Mouse (Mus musculus) MEL (cell line): ENCODE measurements around the gene Diaph2. TPM values are rescaled to one million over a fixed set of nuclear protein-coding genes. Genes with fewer than 3 reads are reported as not detected.
A peak's percentile ranks its signal among the peaks of the same experiment; 100 is the strongest.

Experiments
- DNase-seq: peaks from one replicate; pipeline ENCODE4 v3.0.0; 2011; ENCODE audit warnings: low read depth, low spot score
- H3K27ac ChIP-seq: 2 replicates; pipeline ENCODE4 v1.5.1; 2012; ENCODE audit warnings: low read depth, mild to moderate bottlenecking, control low read depth, low read length, moderate library complexity; ENCODE audit not compliant: control insufficient read depth
- H3K27me3 ChIP-seq, 2 experiments: fragments of 150-350 bp in 1 of 2; sonication (generic) in 1 of 2; 2 replicates each; pipeline ENCODE4 v1.6.1; 2012; ENCODE audit warnings: low read length in 2 of 2, mild to moderate bottlenecking in 2 of 2, improper control_type of control experiment in 1 of 2, moderate library complexity in 1 of 2; ENCODE audit not compliant: insufficient read depth in 2 of 2, control insufficient read depth in 1 of 2
- H3K36me3 ChIP-seq, 2 experiments: 2 replicates each; pipeline ENCODE4 v1.6.1; 2012 to 2014; ENCODE audit warnings: low read length in 2 of 2, improper control_type of control experiment in 1 of 2, inconsistent platforms in 1 of 2, mild to moderate bottlenecking in 1 of 2; ENCODE audit not compliant: insufficient read depth in 2 of 2, control insufficient read depth in 1 of 2
- H3K4me1 ChIP-seq, 2 experiments: fragments of 150-350 bp in 1 of 2; sonication (generic) in 1 of 2; 2 replicates each; pipeline ENCODE4 v1.6.1; 2012; ENCODE audit warnings: low read length in 2 of 2, improper control_type of control experiment in 1 of 2, mild to moderate bottlenecking in 1 of 2; ENCODE audit not compliant: insufficient read depth in 2 of 2, control insufficient read depth in 1 of 2
- H3K4me3 ChIP-seq, 2 experiments: fragments of 150-350 bp in 1 of 2; sonication (generic) in 1 of 2; 2 replicates each; pipeline ENCODE4 v1.5.1; 2012; ENCODE audit warnings: low read depth in 2 of 2, low read length in 2 of 2, mild to moderate bottlenecking in 2 of 2, moderate library complexity in 2 of 2, control low read depth in 1 of 2, improper control_type of control experiment in 1 of 2; ENCODE audit not compliant: control insufficient read depth in 1 of 2, insufficient read depth in 1 of 2
- H3K79me2 ChIP-seq: 2 replicates; pipeline ENCODE4 v1.6.1; 2012; ENCODE audit warnings: mild to moderate bottlenecking, low read length, moderate library complexity; ENCODE audit not compliant: control insufficient read depth, poor library complexity, insufficient read depth
- H3K9ac ChIP-seq: 2 replicates; pipeline ENCODE4 v1.6.1; 2012; ENCODE audit warnings: low read depth, mild to moderate bottlenecking, control low read depth, low read length, moderate library complexity; ENCODE audit not compliant: control insufficient read depth, poor library complexity, severe bottlenecking
- H3K9me3 ChIP-seq: fragments of 150-350 bp; sonication (generic); replicated peaks from 2 replicates; pipeline ENCODE4 v1.6.1; 2012; ENCODE audit warnings: mild to moderate bottlenecking, low read length, improper control_type of control experiment, moderate library complexity; ENCODE audit not compliant: insufficient read depth
- BHLHE40 ChIP-seq: IDR thresholded peaks from 2 replicates; pipeline ENCODE4 v1.6.1; 2012; ENCODE audit warnings: low read depth, mild to moderate bottlenecking, inconsistent platforms, low read length, improper control_type of control experiment, borderline replicate concordance
- CHD1 ChIP-seq: IDR thresholded peaks from 2 replicates; pipeline ENCODE4 v1.6.1; 2012; ENCODE audit warnings: low read depth, mild to moderate bottlenecking, inconsistent platforms, low read length, improper control_type of control experiment
- CTCF ChIP-seq, 3 experiments: IDR thresholded peaks in 2 of 3; conservative IDR thresholded peaks in 1 of 3; 2 replicates each; pipeline ENCODE4 v1.5.1; 2011 to 2012; ENCODE audit warnings: low read length in 3 of 3, low read depth in 2 of 3, mild to moderate bottlenecking in 2 of 3, improper control_type of control experiment in 1 of 3, inconsistent platforms in 1 of 3, mixed read lengths in 1 of 3, moderate library complexity in 1 of 3; ENCODE audit not compliant: control insufficient read depth in 1 of 3, insufficient read depth in 1 of 3, poor library complexity in 1 of 3, severe bottlenecking in 1 of 3
- ELF1 ChIP-seq: IDR thresholded peaks from 2 replicates; pipeline ENCODE4 v1.6.1; 2014; ENCODE audit warnings: low read depth, mild to moderate bottlenecking, inconsistent platforms, low read length, improper control_type of control experiment, moderate library complexity
- ETS1 ChIP-seq: IDR thresholded peaks from 2 replicates; pipeline ENCODE4 v1.6.1; 2012; ENCODE audit warnings: low read depth, mild to moderate bottlenecking, inconsistent platforms, low read length, improper control_type of control experiment, moderate library complexity
- GABPA ChIP-seq: IDR thresholded peaks from 2 replicates; pipeline ENCODE4 v1.6.1; 2012; ENCODE audit warnings: low read depth, mild to moderate bottlenecking, inconsistent platforms, low read length, improper control_type of control experiment, moderate library complexity
- GATA1 ChIP-seq: IDR thresholded peaks from 2 replicates; pipeline ENCODE4 v1.6.1; 2011; ENCODE audit warnings: low read depth, low read length, improper control_type of control experiment
- MYB ChIP-seq: IDR thresholded peaks from 2 replicates; pipeline ENCODE4 v1.6.1; 2011; ENCODE audit warnings: mild to moderate bottlenecking, low read depth, low read length, improper control_type of control experiment
- MYC ChIP-seq: IDR thresholded peaks from 2 replicates; pipeline ENCODE4 v1.6.1; 2011; ENCODE audit warnings: low read depth, mild to moderate bottlenecking, low read length, improper control_type of control experiment, moderate library complexity
- NELFE ChIP-seq: IDR thresholded peaks from 2 replicates; pipeline ENCODE4 v1.6.1; 2011; ENCODE audit warnings: low read depth, low read length, improper control_type of control experiment
- NRF1 ChIP-seq: IDR thresholded peaks from 2 replicates; pipeline ENCODE4 v1.6.1; 2014; ENCODE audit warnings: low read depth, mild to moderate bottlenecking, inconsistent platforms, low read length, improper control_type of control experiment, moderate library complexity; ENCODE audit not compliant: poor library complexity, insufficient read depth, severe bottlenecking
- POLR2A ChIP-seq, 2 experiments: IDR thresholded peaks; 2 replicates each; pipeline ENCODE4 v1.6.1; 2011 to 2012; ENCODE audit warnings: low read length in 2 of 2, mild to moderate bottlenecking in 2 of 2, control low read depth in 1 of 2, improper control_type of control experiment in 1 of 2, low read depth in 1 of 2, moderate library complexity in 1 of 2; ENCODE audit not compliant: control insufficient read depth in 1 of 2, insufficient read depth in 1 of 2, poor library complexity in 1 of 2
- POLR2AphosphoS2 ChIP-seq: IDR thresholded peaks from 2 replicates; pipeline ENCODE4 v1.6.1; 2011; ENCODE audit warnings: low read length, improper control_type of control experiment
- RAD21 ChIP-seq: IDR thresholded peaks from 2 replicates; pipeline ENCODE4 v1.6.1; 2011; ENCODE audit warnings: mild to moderate bottlenecking, low read depth, low read length, improper control_type of control experiment
- RCOR1 ChIP-seq: IDR thresholded peaks from 2 replicates; pipeline ENCODE4 v1.6.1; 2012; ENCODE audit warnings: low read depth, mild to moderate bottlenecking, inconsistent platforms, low read length, improper control_type of control experiment
- SIN3A ChIP-seq: IDR thresholded peaks from 2 replicates; pipeline ENCODE4 v1.6.1; 2012; ENCODE audit warnings: low read length, improper control_type of control experiment, inconsistent platforms
- SMC3 ChIP-seq: IDR thresholded peaks from 2 replicates; pipeline ENCODE4 v1.6.1; 2011; ENCODE audit warnings: low read depth, low read length, improper control_type of control experiment
- TAL1 ChIP-seq: IDR thresholded peaks from 2 replicates; pipeline ENCODE4 v1.6.1; 2012; ENCODE audit warnings: mild to moderate bottlenecking, inconsistent platforms, low read length, moderate library complexity, mixed read lengths
- TBP ChIP-seq: IDR thresholded peaks from 2 replicates; pipeline ENCODE4 v1.8.0; 2011; ENCODE audit warnings: low read depth, low read length, improper control_type of control experiment
- TCF12 ChIP-seq: IDR thresholded peaks from 2 replicates; pipeline ENCODE4 v1.6.1; 2014; ENCODE audit warnings: low read depth, mild to moderate bottlenecking, inconsistent platforms, low read length, improper control_type of control experiment, moderate library complexity
- ZC3H11A ChIP-seq: IDR thresholded peaks from 2 replicates; pipeline ENCODE4 v1.6.1; 2012; ENCODE audit warnings: low read depth, mild to moderate bottlenecking, inconsistent platforms, low read length, improper control_type of control experiment
- ZKSCAN1 ChIP-seq: IDR thresholded peaks from 2 replicates; pipeline ENCODE4 v1.6.1; 2012; ENCODE audit warnings: low read depth, mild to moderate bottlenecking, inconsistent platforms, low read length, improper control_type of control experiment, moderate library complexity
- polyA plus RNA-seq, 2 experiments: library from polyadenylated mRNA; stranded (reverse) in 1 of 2; unstranded in 1 of 2; fragments of >175 nt in 1 of 2; fragments of >200 nt in 1 of 2; gene quantifications; 2 replicates each; pipeline versions ENCODE4 v1.2.1 to v1.2.4; 2012; ENCODE audit warnings: low replicate concordance in 2 of 2, low read depth in 1 of 2; ENCODE audit not compliant: insufficient read length in 2 of 2, insufficient read depth in 1 of 2, missing spikeins in 1 of 2
- total RNA-seq: library from RNA; depleted of rRNA; stranded (reverse); fragments of 300-350 nt; gene quantifications from 2 replicates; pipeline ENCODE4 v1.2.3, GENCODE M21; 2012

Diaph2 gene
- total and polyA plus RNA-seq, 3 experiments = 0.03 TPM; not detected in 2

DNA sequence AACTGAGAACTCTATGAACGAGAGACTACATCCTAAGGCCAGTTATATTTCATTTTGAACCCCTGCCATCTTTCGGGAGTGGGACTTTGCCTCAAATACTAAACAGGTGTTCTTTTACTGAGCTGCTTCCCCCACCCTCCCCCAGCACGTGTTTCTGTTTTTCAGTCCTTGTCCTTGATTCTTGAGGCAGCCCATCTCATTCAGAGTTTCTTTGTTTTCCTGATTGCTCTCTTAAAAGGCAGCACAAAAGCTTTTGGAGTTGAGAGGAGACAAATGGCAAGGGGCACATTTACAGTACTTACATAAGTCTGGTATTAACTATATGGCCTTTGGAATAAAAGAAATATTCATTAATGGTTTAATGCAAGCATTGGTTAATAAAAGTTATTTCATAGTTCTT is 24.9 kb downstream of the Diaph2 start:
- no peak overlapping the region for H3K9ac ChIP-seq
- H3K36me3 ChIP-seq = peaks cover 0 to 15% of the 10 kb centered on the region in 2 experiments; a peak in 2 of 4 replicates
- H3K4me1 ChIP-seq = peaks cover 0 to 2% of the 10 kb centered on the region in 2 experiments; a peak in 1 of 4 replicates
- H3K9me3 ChIP-seq = no peaks in the 10 kb centered on the region
- H3K27me3 ChIP-seq = no peaks in the 10 kb centered on the region
- TF ChIP-seq TAL1 = no peak
- no peak for TF ChIP-seq POLR2A (IDR thresholded peaks at IDR 0.05; ENCODE audit: control insufficient read depth in 1 of 2, insufficient read depth in 1 of 2, low read depth in 1 of 2, low read length in 2 of 2, poor library complexity in 1 of 2)
- no peak for TF ChIP-seq NRF1
- TF ChIP-seq RCOR1 = no peak
- no peak for TF ChIP-seq POLR2AphosphoS2
- no peak for TF ChIP-seq CTCF (IDR thresholded peaks at IDR 0.05 in 2 of 3, conservative IDR thresholded peaks at IDR 0.05 in 1 of 3; ENCODE audit: control insufficient read depth in 1 of 3, insufficient read depth in 1 of 3, low read depth in 2 of 3, low read length in 3 of 3, poor library complexity in 1 of 3, severe bottlenecking in 1 of 3)
- TF ChIP-seq MYC = no peak
- TF ChIP-seq GABPA = no peak
- TF ChIP-seq GATA1 = no peak
- no peak for TF ChIP-seq NELFE
- no peak for TF ChIP-seq CHD1
- TF ChIP-seq BHLHE40 = no peak
- TF ChIP-seq MYB = no peak
- no peak for TF ChIP-seq SMC3
- no peak for TF ChIP-seq ZC3H11A
- TF ChIP-seq ZKSCAN1 = no peak
- TF ChIP-seq SIN3A = no peak
- TF ChIP-seq TCF12 = no peak
- TF ChIP-seq TBP = no peak
- TF ChIP-seq ELF1 = no peak
- DNase-seq = no peak
- no peak overlapping the region for H3K27ac ChIP-seq
- H3K79me2 ChIP-seq = no peaks in the 10 kb centered on the region
- no peak overlapping the region for H3K4me3 ChIP-seq

DNA sequence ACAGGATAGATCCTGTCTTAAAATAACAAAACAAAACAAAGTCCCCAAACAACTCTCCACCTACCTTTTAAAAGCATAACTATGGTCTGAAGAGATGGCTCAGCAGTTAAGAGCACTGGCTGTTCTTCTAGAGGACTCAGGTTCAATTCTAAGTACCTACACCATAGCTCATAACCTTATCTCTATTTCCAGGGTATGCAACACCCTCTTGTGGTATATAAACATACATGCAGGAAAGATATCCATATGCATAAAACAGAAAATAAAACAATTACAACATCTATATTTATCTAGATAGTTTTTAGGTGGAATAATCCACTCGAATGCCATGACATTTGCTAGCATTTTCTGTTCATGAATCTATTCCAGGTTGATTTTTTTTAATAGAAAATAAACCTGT is 27.2 kb downstream of the Diaph2 start:
- H3K27ac ChIP-seq = no peak overlapping the region
- DNase-seq = peak; percentile 71
- TF ChIP-seq ETS1 (no peak), RAD21 (peak; percentile 92), SMC3 (peak; percentile 92), GATA1 (peak; percentile 80), ZKSCAN1 (no peak), CTCF (IDR thresholded peaks at IDR 0.05 in 2 of 3, conservative IDR thresholded peaks at IDR 0.05 in 1 of 3; ENCODE audit: control insufficient read depth in 1 of 3, insufficient read depth in 1 of 3, low read depth in 2 of 3, low read length in 3 of 3, poor library complexity in 1 of 3, severe bottlenecking in 1 of 3) (peak in 2 of 3 experiments; percentile 31 to 75; a peak in 4 of 6 replicates), ZC3H11A (peak; percentile 72)

More for the DNA sequence above, 27.2 kb downstream of the Diaph2 start:
- Histone ChIP-seq H3K79me2 (no peaks in the 10 kb centered on the region), H3K9me3 (no peaks in the 10 kb centered on the region), H3K4me1 (peaks cover 0 to 2% of the 10 kb centered on the region in 2 experiments; a peak in 1 of 4 replicates), H3K27me3 (no peaks in the 10 kb centered on the region), H3K4me3 (peak overlapping the region in 1 of 2 experiments; percentile 4; a peak in 1 of 4 replicates), H3K36me3 (peaks cover 0 to 15% of the 10 kb centered on the region in 2 experiments; a peak in 2 of 4 replicates), H3K9ac (no peak overlapping the region; the same call in 1 of the 2 replicates)
